Mouse (Mus musculus) lung, adult 2 months (tissue): Measurements from ENCODE around the gene Pam16. TPM values are rescaled to one million over a fixed set of nuclear protein-coding genes. Genes with fewer than 3 reads are reported as not detected.

Source experiments
- DNase-seq: peaks from one replicate; pipeline ENCODE4 v3.0.0; 2022
- H3K4me1 ChIP-seq: fragments of 200-500 bp; 2 replicates; pipeline ENCODE4 v1.6.1; 2011; ENCODE audit warnings: low read length; ENCODE audit not compliant: control insufficient read depth, insufficient read depth
- H3K4me3 ChIP-seq: fragments of 200-500 bp; replicated peaks from 2 replicates; pipeline ENCODE3; 2011; ENCODE audit warnings: low read depth, mild to moderate bottlenecking, control low read depth, low read length; ENCODE audit errors: extremely low read depth
- CTCF ChIP-seq: fragments of 200-500 bp; IDR thresholded peaks from 2 replicates; pipeline ENCODE4 v1.5.1; 2011; ENCODE audit warnings: mild to moderate bottlenecking, low read length, control low read depth; ENCODE audit not compliant: insufficient read depth
- POLR2A ChIP-seq: fragments of 200-500 bp; IDR thresholded peaks from 2 replicates; pipeline ENCODE4 v1.6.1; 2011; ENCODE audit warnings: low read depth, mild to moderate bottlenecking, control low read depth, low read length, borderline replicate concordance; ENCODE audit errors: extremely low read depth
- WGBS: fragments of 180-500 bp; shearing (Covaris S2); methylation state at CpG from one replicate; pipeline ENCODE4 v1.1.7; 2018; 5-methylcytosine and 5-hydroxymethylcytosine counted together
- polyA plus RNA-seq: library from polyadenylated mRNA; depleted of rRNA; stranded (reverse); fragments of >200 nt; gene quantifications from 2 replicates; pipeline ENCODE4 v1.2.3, GENCODE M21; 2012

Gene Pam16
- polyA plus RNA-seq, 1 experiment: 12.3 TPM

- TF ChIP-seq POLR2A: no peak
- TF ChIP-seq CTCF: no peak
- Histone ChIP-seq H3K4me3 (no peak overlapping the region), H3K4me1 (peaks cover 31% of the 10 kb centered on the region)
- no peak for DNase-seq
- WGBS: 83% methylated on average over 3 of the region's 3 CpGs
Observed at GRCm38 (mm10) chr16:4638891-4639390, 14.2 kb upstream of the Pam16 start.

DNA sequence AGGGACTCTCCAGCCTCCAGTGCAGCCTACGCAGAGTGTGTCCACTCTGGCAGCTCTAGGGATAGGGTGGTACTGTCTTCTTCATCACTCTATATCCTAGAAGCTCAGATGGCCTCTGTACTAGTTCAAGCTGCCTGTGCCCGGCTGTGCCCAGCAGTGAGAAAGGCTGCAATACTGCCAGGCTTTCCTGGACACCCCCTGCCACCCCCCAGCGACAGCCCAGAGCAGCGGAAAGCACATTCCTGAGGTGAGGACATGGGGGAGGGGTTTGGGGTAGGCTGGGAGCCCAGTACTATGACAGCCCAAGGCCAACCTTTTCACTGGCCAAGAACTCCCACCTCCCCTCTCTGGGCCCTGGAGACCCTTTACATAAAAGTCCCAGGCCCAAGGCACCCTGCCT lies 11.0 kb upstream of the Pam16 start:
- TF ChIP-seq POLR2A (no peak), CTCF (no peak)
- H3K4me1 ChIP-seq: peaks cover 3% of the 10 kb centered on the region; the same call in 1 of the 2 replicates
- no peak overlapping the region for H3K4me3 ChIP-seq
- WGBS: 66% methylated on average over 4 of the region's 4 CpGs
- DNase-seq: no peak

GRCm38 (mm10) chr16:4634681-4635080 lies 9.9 kb upstream of the Pam16 start:
- H3K4me3 ChIP-seq: no peak overlapping the region
- TF ChIP-seq POLR2A: no peak
- TF ChIP-seq CTCF: no peak
- 87% methylated on average over 9 of the region's 9 CpGs for WGBS
- DNase-seq: no peak
- no peaks in the 10 kb centered on the region for H3K4me1 ChIP-seq

- no peak for DNase-seq
- H3K4me1 ChIP-seq: no peaks in the 10 kb centered on the region
- 90% methylated on average over 3 of the region's 3 CpGs for WGBS
- H3K4me3 ChIP-seq: no peak overlapping the region
- TF ChIP-seq CTCF (no peak), POLR2A (no peak)
Observed at GRCm38 (mm10) chr16:4633661-4634060, 8.9 kb upstream of the Pam16 start.

- peak; percentile 65 for DNase-seq
- no peak for TF ChIP-seq POLR2A
- TF ChIP-seq CTCF: 0 out of 2 replicates have a peak, but pooled peaks have one; percentile 25
- Histone ChIP-seq H3K4me3 (no peak overlapping the region), H3K4me1 (no peaks in the 10 kb centered on the region)
- WGBS: 49% methylated on average over 7 of the region's 7 CpGs
Observed at GRCm38 (mm10) chr16:4632050-4632449, 7.3 kb upstream of the Pam16 start.

DNA sequence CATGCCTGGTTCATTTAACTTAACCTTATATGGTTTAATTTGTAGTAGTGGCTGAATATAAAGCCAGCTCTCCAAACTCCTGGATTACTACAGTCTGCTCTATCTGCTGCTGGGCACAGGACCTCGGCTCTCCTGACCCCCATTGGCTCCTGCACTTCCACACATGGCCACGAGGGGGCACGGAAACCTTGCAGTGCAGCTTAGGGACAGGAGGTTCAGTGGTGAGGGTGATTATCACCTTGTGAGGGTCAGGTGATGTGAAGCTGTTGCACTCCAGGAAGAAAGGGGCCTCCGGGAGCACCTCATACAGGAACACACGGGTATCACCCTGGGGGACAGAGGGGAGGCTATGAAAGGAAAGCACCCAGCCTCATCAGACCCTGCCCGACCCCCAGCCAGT lies 5.2 kb upstream of the Pam16 start:
- TF ChIP-seq CTCF (peak; percentile 98), POLR2A (no peak)
- WGBS: 22% methylated on average over 6 of the region's 6 CpGs
- no peak overlapping the region for H3K4me3 ChIP-seq
- H3K4me1 ChIP-seq: no peaks in the 10 kb centered on the region
- DNase-seq: peak; percentile 84

GRCm38 (mm10) chr16:4628898-4629419 lies 4.2 kb upstream of the Pam16 start:
- WGBS: 85% methylated on average over 9 of the region's 9 CpGs
- no peak for DNase-seq
- H3K4me1 ChIP-seq: peaks cover 2% of the 10 kb centered on the region; the same call in 1 of the 2 replicates

GRCm38 (mm10) chr16:4627105-4627504 lies 2.3 kb upstream of the Pam16 start:
- TF ChIP-seq CTCF (no peak), POLR2A (no peak)
- no peak for DNase-seq
- 79% methylated on average over 6 of the region's 6 CpGs for WGBS
- Histone ChIP-seq H3K4me3 (no peak overlapping the region), H3K4me1 (peaks cover 8% of the 10 kb centered on the region)

More at GRCm38 (mm10) chr16:4628898-4629419, 4.2 kb upstream of the Pam16 start:
- TF ChIP-seq CTCF (no peak), POLR2A (no peak)
- no peak overlapping the region for H3K4me3 ChIP-seq

DNA sequence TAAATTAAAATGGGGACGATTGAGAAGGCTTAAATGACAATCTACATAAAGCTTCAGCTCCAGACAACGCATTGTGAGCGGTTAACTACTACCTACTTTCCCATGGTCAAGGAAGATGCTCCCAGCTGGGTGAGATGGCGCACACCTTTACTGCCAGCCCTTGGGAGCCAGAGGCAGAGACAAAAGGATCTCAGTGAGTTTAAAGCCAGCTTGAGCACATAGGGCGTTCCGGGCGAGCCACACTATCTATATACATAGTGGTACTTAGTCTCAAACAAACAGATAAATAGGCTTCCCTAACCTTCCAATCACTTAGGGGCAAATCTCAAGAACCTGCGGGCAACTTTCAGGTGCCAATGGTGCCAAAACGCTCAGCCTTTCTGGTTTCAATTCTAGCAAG lies 714 bp downstream of the Pam16 start:
- Histone ChIP-seq H3K4me3 (peak overlapping the region; percentile 87), H3K4me1 (peaks cover 11% of the 10 kb centered on the region)
- TF ChIP-seq CTCF (no peak), POLR2A (no peak)
- DNase-seq: no peak
- WGBS: 20% methylated on average over 9 of the region's 9 CpGs

DNA sequence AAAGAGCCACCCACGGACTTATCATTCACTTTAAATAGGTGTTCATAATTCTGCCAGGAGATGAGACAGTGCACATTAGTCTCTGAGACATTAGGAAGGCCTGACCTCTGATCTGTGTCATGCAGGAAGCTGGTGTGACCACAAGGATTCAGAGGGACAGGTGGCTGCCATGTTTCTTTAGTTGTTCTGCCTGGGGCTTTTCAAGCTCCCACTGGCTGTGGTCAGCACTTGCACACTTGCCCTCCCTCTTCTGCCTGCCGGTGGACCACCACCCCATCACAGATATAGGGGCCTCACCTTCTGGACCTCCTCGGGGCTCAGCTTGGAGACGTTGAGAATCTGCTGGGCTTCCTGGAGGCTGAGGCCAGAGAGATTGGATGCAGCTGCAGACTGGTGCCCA lies 8.0 kb downstream of the Pam16 start:
- 82% methylated on average over 4 of the region's 4 CpGs for WGBS
- Histone ChIP-seq H3K4me3 (no peak overlapping the region), H3K4me1 (0 out of 2 replicates have a peak, but pooled peaks cover 3% of the 10 kb centered on the region)
- DNase-seq: no peak
- no peak for TF ChIP-seq CTCF
- TF ChIP-seq POLR2A: no peak
